Mouse (Mus musculus) hindbrain, postnatal 0 days (tissue): Measurements from ENCODE around the gene Gm49711. TPM values are rescaled to one million over a fixed set of nuclear protein-coding genes. Genes with fewer than 3 reads are reported as not detected.

Experiments
- ATAC-seq: fragments of 200-750 bp; cut with Nextera tagmentation; 2 replicates; pipeline ENCODE4 v1.8.0; 2017; ENCODE audit warnings: mild to moderate bottlenecking, moderate TSS enrichment, moderate library complexity
- DNase-seq: peaks from one replicate; pipeline ENCODE4 v3.0.0-alpha.2; 2015; ENCODE audit warnings: low spot score
- H3K27ac ChIP-seq: fragments of 300-500 bp; sonication (generic); 2 replicates; pipeline ENCODE4 v1.5.1; 2014; ENCODE audit warnings: mild to moderate bottlenecking
- H3K27me3 ChIP-seq: fragments of 300-500 bp; sonication (generic); 2 replicates; pipeline ENCODE4 v1.6.1; 2014; ENCODE audit warnings: low read length, mixed read lengths; ENCODE audit not compliant: insufficient read depth
- H3K36me3 ChIP-seq: fragments of 300-500 bp; sonication (generic); 2 replicates; pipeline ENCODE4 v1.6.1; 2014; ENCODE audit warnings: low read length, mixed read lengths; ENCODE audit not compliant: insufficient read depth
- H3K4me1 ChIP-seq: fragments of 300-500 bp; sonication (generic); 2 replicates; pipeline ENCODE4 v1.6.1; 2014; ENCODE audit warnings: antibody characterized with exemption, low read length, mixed read lengths; ENCODE audit not compliant: insufficient read depth
- H3K4me2 ChIP-seq: fragments of 300-500 bp; sonication (generic); 2 replicates; pipeline ENCODE4 v1.6.1; 2014; ENCODE audit warnings: low read depth, mild to moderate bottlenecking, low read length, moderate library complexity, mixed read lengths
- H3K4me3 ChIP-seq: fragments of 300-500 bp; sonication (generic); 2 replicates; pipeline ENCODE4 v1.5.1; 2014; ENCODE audit warnings: low read length
- H3K9ac ChIP-seq: fragments of 300-500 bp; sonication (generic); replicated peaks from 2 replicates; pipeline ENCODE4 v1.6.1; 2014; ENCODE audit warnings: mild to moderate bottlenecking, low read length, moderate library complexity, mixed read lengths
- H3K9me3 ChIP-seq: fragments of 300-500 bp; sonication (generic); 2 replicates; pipeline ENCODE4 v1.6.1; 2016; ENCODE audit warnings: low read length, mixed read lengths
- CTCF ChIP-seq: IDR thresholded peaks from 2 replicates; pipeline ENCODE4 v1.5.1; 2016; ENCODE audit warnings: antibody characterized with exemption, control low read depth, low read depth
- WGBS: fragments of 180-500 bp; shearing (Covaris S2); extraction: QIAGEN DNeasy Blood & Tissue Kit; methylation state at CpG from one replicate; pipeline ENCODE4 v1.1.7; 2014; 5-methylcytosine and 5-hydroxymethylcytosine counted together
- polyA plus RNA-seq: library from polyadenylated mRNA; unstranded; fragments of >200 nt; fragmentation: Nextera tagmentation; extraction: Ambion mirVana; gene quantifications from 2 replicates; pipeline ENCODE4 v1.2.1, GENCODE M21; 2015
- total RNA-seq: library from RNA; depleted of rRNA; stranded (reverse); fragments of >200 nt; gene quantifications from 2 replicates; pipeline ENCODE4 v1.2.3, GENCODE M21; 2014

The Gm49711 gene
- total and polyA plus RNA-seq, 2 experiments from 2014 or later, result 0.58 TPM; not detected in 1

- WGBS, result 90% methylated on average over 8 of the region's 8 CpGs
- no peaks in the 10 kb centered on the region for H3K4me1 ChIP-seq
- H3K4me2 ChIP-seq, result no peak overlapping the region
- H3K27ac ChIP-seq, result no peak overlapping the region
- TF ChIP-seq CTCF, result no peak
- no peaks in the 10 kb centered on the region for H3K9me3 ChIP-seq
- H3K4me3 ChIP-seq, result no peak overlapping the region
- ATAC-seq (no peak), DNase-seq (no peak)
- no peak overlapping the region for H3K9ac ChIP-seq
- no peaks in the 10 kb centered on the region for H3K36me3 ChIP-seq
- no peaks in the 10 kb centered on the region for H3K27me3 ChIP-seq
Measured at GRCm38 (mm10) chr16:92129843-92130242, 71.7 kb downstream of the Gm49711 start.

GRCm38 (mm10) chr16:92132511-92132910 is 74.4 kb downstream of the Gm49711 start:
- Histone ChIP-seq H3K27ac (no peak overlapping the region), H3K27me3 (no peaks in the 10 kb centered on the region), H3K9ac (no peak overlapping the region), H3K36me3 (no peaks in the 10 kb centered on the region), H3K9me3 (no peaks in the 10 kb centered on the region), H3K4me1 (no peaks in the 10 kb centered on the region), H3K4me2 (no peak overlapping the region), H3K4me3 (no peak overlapping the region)
- ATAC-seq, result no peak
- 85% methylated on average over 4 of the region's 4 CpGs for WGBS
- no peak for DNase-seq
- TF ChIP-seq CTCF, result no peak

- no peak overlapping the region for H3K27ac ChIP-seq
- DNase-seq (no peak), ATAC-seq (no peak)
- H3K9ac ChIP-seq, result no peak overlapping the region
- H3K27me3 ChIP-seq, result no peaks in the 10 kb centered on the region
- H3K4me1 ChIP-seq, result peaks cover 5% of the 10 kb centered on the region
- 66% methylated on average over 11 of the region's 11 CpGs for WGBS
- no peak overlapping the region for H3K4me3 ChIP-seq
- TF ChIP-seq CTCF, result no peak
- H3K9me3 ChIP-seq, result no peaks in the 10 kb centered on the region
- H3K36me3 ChIP-seq, result no peaks in the 10 kb centered on the region
- no peak overlapping the region for H3K4me2 ChIP-seq
Measured at GRCm38 (mm10) chr16:92134148-92134764, 76.1 kb downstream of the Gm49711 start.

- H3K4me2 ChIP-seq, result no peak overlapping the region
Measured at GRCm38 (mm10) chr16:92136275-92136674, 78.2 kb downstream of the Gm49711 start.

GRCm38 (mm10) chr16:92139386-92140261 is 81.5 kb downstream of the Gm49711 start:
- peak overlapping the region; percentile 8; the same call in 1 of the 2 replicates for H3K27ac ChIP-seq
- DNase-seq, result no peak
- peak; percentile 57 for ATAC-seq

More at GRCm38 (mm10) chr16:92136275-92136674, 78.2 kb downstream of the Gm49711 start:
- peak; percentile 9; the same call in 1 of the 2 replicates for TF ChIP-seq CTCF
- Histone ChIP-seq H3K27ac (no peak overlapping the region), H3K27me3 (no peaks in the 10 kb centered on the region), H3K36me3 (no peaks in the 10 kb centered on the region), H3K4me1 (peaks cover 17% of the 10 kb centered on the region), H3K4me3 (no peak overlapping the region), H3K9me3 (no peaks in the 10 kb centered on the region), H3K9ac (no peak overlapping the region)
- no peak for DNase-seq
- 94% methylated on average over 15 of the region's 15 CpGs for WGBS
- ATAC-seq, result no peak

GRCm38 (mm10) chr16:92140328-92140727 is 82.2 kb downstream of the Gm49711 start:
- H3K9me3 ChIP-seq, result no peaks in the 10 kb centered on the region
- no peak for DNase-seq
- peaks cover 17% of the 10 kb centered on the region for H3K4me1 ChIP-seq
- no peak overlapping the region for H3K4me3 ChIP-seq
- H3K36me3 ChIP-seq, result no peaks in the 10 kb centered on the region
- peak overlapping the region; percentile 8; the same call in 1 of the 2 replicates for H3K27ac ChIP-seq
- no peak overlapping the region for H3K4me2 ChIP-seq
- no peak for ATAC-seq
- TF ChIP-seq CTCF, result no peak
- no peaks in the 10 kb centered on the region for H3K27me3 ChIP-seq
- 59% methylated on average over 9 of the region's 9 CpGs for WGBS
- H3K9ac ChIP-seq, result no peak overlapping the region

More at GRCm38 (mm10) chr16:92139386-92140261, 81.5 kb downstream of the Gm49711 start:
- H3K9ac ChIP-seq, result no peak overlapping the region
- WGBS, result 24% methylated on average over 15 of the region's 15 CpGs
- H3K4me1 ChIP-seq, result peaks cover 17% of the 10 kb centered on the region
- H3K36me3 ChIP-seq, result no peaks in the 10 kb centered on the region
- no peak for TF ChIP-seq CTCF
- no peak overlapping the region for H3K4me3 ChIP-seq
- H3K4me2 ChIP-seq, result no peak overlapping the region
- H3K9me3 ChIP-seq, result no peaks in the 10 kb centered on the region
- no peaks in the 10 kb centered on the region for H3K27me3 ChIP-seq

- TF ChIP-seq CTCF, result no peak
- H3K4me1 ChIP-seq, result peaks cover 17% of the 10 kb centered on the region
- H3K9me3 ChIP-seq, result no peaks in the 10 kb centered on the region
- no peak overlapping the region for H3K4me2 ChIP-seq
- no peak for DNase-seq
- no peak overlapping the region for H3K27ac ChIP-seq
- no peaks in the 10 kb centered on the region for H3K27me3 ChIP-seq
- no peak for ATAC-seq
- H3K36me3 ChIP-seq, result no peaks in the 10 kb centered on the region
- no peak overlapping the region for H3K4me3 ChIP-seq
- WGBS, result 77% methylated on average over 12 of the region's 12 CpGs
- no peak overlapping the region for H3K9ac ChIP-seq
Measured at GRCm38 (mm10) chr16:92141021-92141420, 82.9 kb downstream of the Gm49711 start.
